Comparison of ENCODE assay signal across 14 mouse cellular contexts in the genomic region with DNA sequence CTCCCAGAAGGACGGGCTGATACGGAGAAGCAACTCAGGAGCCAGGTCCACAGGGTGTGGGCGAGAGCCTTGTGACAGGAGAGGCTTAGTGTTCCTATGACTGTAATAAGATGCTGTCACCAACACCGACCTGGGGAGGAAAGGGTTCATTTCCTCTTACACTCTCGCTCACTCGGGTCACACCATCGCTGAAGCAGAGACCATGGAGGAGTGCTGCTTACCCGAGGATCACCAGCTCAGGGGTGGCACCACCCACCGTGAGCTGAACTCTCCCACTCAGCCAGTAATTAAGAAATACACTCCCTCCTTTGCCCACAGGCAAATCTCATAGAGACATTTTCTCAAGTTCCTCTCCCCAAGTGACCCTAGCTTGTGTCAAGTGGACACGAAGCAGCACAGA. TPM values are rescaled to one million over a fixed set of nuclear protein-coding genes. Genes with fewer than 3 reads are reported as not detected.
DNase-seq lines count a peak whose midpoint lies in the region; ATAC-seq and TF ChIP-seq lines count a peak whose summit lies in the region.
"Had no signal": no experiment of that assay in that cellular context is flagged by ENCODE, and none has a peak within 500 bp of the region (broad histone marks: within the 10 kb centered on the region; RNA-seq: fewer than 3 reads in every experiment).

No protein-coding gene starts in this region.

- no peak for TF ChIP-seq POLR2A in cerebellum, adult 2 months (IDR thresholded peaks at IDR 0.05; ENCODE audit: borderline replicate concordance, insufficient read depth, low read length)

- H3K27me3 ChIP-seq in intestine, embryonic 15.5 days (replicated peaks) = no peaks in the 10 kb centered on the region
- no peaks in the 10 kb centered on the region for H3K27me3 ChIP-seq in intestine, postnatal 0 days (replicated peaks; ENCODE audit: control insufficient read depth, insufficient read depth, low read length)
- peaks cover 16% of the 10 kb centered on the region for H3K27me3 ChIP-seq in midbrain, embryonic 13.5 days
- no peaks in the 10 kb centered on the region for H3K27me3 ChIP-seq in cerebellum, adult 2 months (ENCODE audit: control insufficient read depth, insufficient read depth, low read length)
- peaks cover 59% of the 10 kb centered on the region for H3K27me3 ChIP-seq in heart, embryonic 10.5 days (ENCODE audit: insufficient read depth, poor library complexity, severe bottlenecking)
- H3K27me3 ChIP-seq: Patski had no signal

- TF ChIP-seq CTCF in intestine, postnatal 0 days (IDR thresholded peaks at IDR 0.05; ENCODE audit: low read depth) = no peak
- TF ChIP-seq CTCF in cerebellum, adult 2 months (IDR thresholded peaks at IDR 0.05; ENCODE audit: borderline replicate concordance, insufficient read depth, low read depth, low read length) = no peak

- no peak overlapping the region for H3K9ac ChIP-seq in intestine, embryonic 15.5 days
- H3K9ac ChIP-seq in intestine, postnatal 0 days (ENCODE audit: low read depth, low read length) = no peak overlapping the region
- H3K9ac ChIP-seq in midbrain, embryonic 13.5 days (replicated peaks) = peak overlapping the region; percentile 36; the same call in 1 of the 2 replicates
- H3K9ac ChIP-seq: embryonic facial prominence, embryonic 13.5 days; limb, embryonic 13.5 days; liver, postnatal 0 days had no signal

- no peak overlapping the region for H3K4me3 ChIP-seq in intestine, embryonic 15.5 days (replicated peaks)
- H3K4me3 ChIP-seq in intestine, postnatal 0 days (ENCODE audit: low read depth, low read length) = no peak overlapping the region
- no peak overlapping the region for H3K4me3 ChIP-seq in midbrain, embryonic 13.5 days (replicated peaks)
- no peak overlapping the region for H3K4me3 ChIP-seq in cerebellum, adult 2 months (replicated peaks; ENCODE audit: insufficient read depth, low read depth, low read length)
- no peak overlapping the region for H3K4me3 ChIP-seq in heart, embryonic 10.5 days
- H3K4me3 ChIP-seq: embryonic facial prominence, embryonic 13.5 days; limb, embryonic 13.5 days had no signal

- peak; percentile 13 for DNase-seq in retina, postnatal 1 day
- no peak for DNase-seq in retina, embryonic 14.5 days (ENCODE audit: low spot score)
- no peak for DNase-seq in heart, postnatal 14 days
- no peak for DNase-seq in cerebellum, adult 2 months
- DNase-seq in heart, embryonic 10.5 days (ENCODE audit: low spot score) = no peak
- DNase-seq: cerebellum, adult 11 months; right cerebral cortex, postnatal 25 days had no signal

- H3K4me1 ChIP-seq in intestine, embryonic 15.5 days (replicated peaks) = peaks cover 89% of the 10 kb centered on the region
- peaks cover 13% of the 10 kb centered on the region for H3K4me1 ChIP-seq in intestine, postnatal 0 days (replicated peaks; ENCODE audit: control insufficient read depth, insufficient read depth, low read length)
- H3K4me1 ChIP-seq in midbrain, embryonic 13.5 days (replicated peaks) = peaks cover 100% of the 10 kb centered on the region
- H3K4me1 ChIP-seq in cerebellum, adult 2 months (ENCODE audit: control insufficient read depth, insufficient read depth, low read length) = peaks cover 25% of the 10 kb centered on the region
- H3K4me1 ChIP-seq in heart, embryonic 10.5 days = peaks cover 79% of the 10 kb centered on the region

- no peaks in the 10 kb centered on the region for H3K36me3 ChIP-seq in intestine, embryonic 15.5 days
- H3K36me3 ChIP-seq in intestine, postnatal 0 days (ENCODE audit: control insufficient read depth, insufficient read depth) = no peaks in the 10 kb centered on the region
- H3K36me3 ChIP-seq in midbrain, embryonic 13.5 days = no peaks in the 10 kb centered on the region
- no peaks in the 10 kb centered on the region for H3K36me3 ChIP-seq in heart, embryonic 10.5 days
- H3K36me3 ChIP-seq: embryonic facial prominence, embryonic 13.5 days; limb, embryonic 13.5 days had no signal

- peak overlapping the region; percentile 39 for H3K4me2 ChIP-seq in intestine, embryonic 15.5 days (replicated peaks)
- no peak overlapping the region for H3K4me2 ChIP-seq in intestine, postnatal 0 days (replicated peaks; ENCODE audit: low read depth)
- H3K4me2 ChIP-seq in midbrain, embryonic 13.5 days (replicated peaks) = 0 out of 2 replicates have a peak overlapping the region, but pooled peaks have one; percentile 13
- H3K4me2 ChIP-seq: embryonic facial prominence, embryonic 13.5 days; limb, embryonic 13.5 days had no signal

- WGBS in intestine, embryonic 15.5 days = 48% methylated on average over 10 of the region's 10 CpGs
- 37% methylated on average over 10 of the region's 10 CpGs for WGBS in intestine, postnatal 0 days
- WGBS in midbrain, embryonic 13.5 days = 49% methylated on average over 10 of the region's 10 CpGs
- 82% methylated on average over 10 of the region's 10 CpGs for WGBS in cerebellum, adult 2 months
- WGBS in heart, embryonic 10.5 days = 51% methylated on average over 10 of the region's 10 CpGs

- ATAC-seq in intestine, embryonic 15.5 days = no peak
- ATAC-seq in intestine, postnatal 0 days = no peak
- ATAC-seq in midbrain, embryonic 13.5 days = no peak

- peak overlapping the region; percentile 83 for H3K27ac ChIP-seq in intestine, embryonic 15.5 days
- no peak overlapping the region for H3K27ac ChIP-seq in intestine, postnatal 0 days (ENCODE audit: low read depth, low read length)
- H3K27ac ChIP-seq in midbrain, embryonic 13.5 days = peak overlapping the region; percentile 77
- no peak overlapping the region for H3K27ac ChIP-seq in cerebellum, adult 2 months (ENCODE audit: insufficient read depth, low read length)
- no peak overlapping the region for H3K27ac ChIP-seq in heart, embryonic 10.5 days
- H3K27ac ChIP-seq: embryonic facial prominence, embryonic 13.5 days; limb, embryonic 13.5 days had no signal

- no peaks in the 10 kb centered on the region for H3K9me3 ChIP-seq in intestine, embryonic 15.5 days
- no peaks in the 10 kb centered on the region for H3K9me3 ChIP-seq in intestine, postnatal 0 days (ENCODE audit: control insufficient read depth)
- H3K9me3 ChIP-seq in midbrain, embryonic 13.5 days = no peaks in the 10 kb centered on the region
- no peaks in the 10 kb centered on the region for H3K9me3 ChIP-seq in heart, embryonic 10.5 days
- H3K9me3 ChIP-seq: embryonic facial prominence, embryonic 13.5 days; limb, embryonic 13.5 days had no signal

- intact Hi-C loops in heart, postnatal 14 days (cut with DNase I) = no loop called here

RNA-seq across cellular contexts. Expression of a gene that starts 20.6 kb away (rescaled TPM):
- 5.1 and 6.2 TPM in 2 replicates for polyA plus RNA-seq in intestine, embryonic 15.5 days (2015; fragmentation: Nextera tagmentation; extraction: Ambion mirVana)
- polyA plus RNA-seq in intestine, postnatal 0 days (2015; fragmentation: Nextera tagmentation; extraction: Ambion mirVana) = 2.3 and 3.2 TPM in 2 replicates
- 5.1 and 6.1 TPM in 2 replicates for polyA plus RNA-seq in midbrain, embryonic 13.5 days (2015; fragmentation: Nextera tagmentation; extraction: Ambion mirVana)
- total RNA-seq in heart, postnatal 14 days (2021) = 1 to 10 TPM; 3.2 to 5.4 TPM
- 18.7 and 20.5 TPM in 2 replicates for polyA plus RNA-seq in cerebellum, adult 2 months (2012; rRNA removed)
- polyA plus RNA-seq in heart, embryonic 10.5 days (2016; fragmentation: Nextera tagmentation; extraction: Ambion mirVana) = 0.60 and 1.5 TPM in 2 replicates

Comparison
In these comparisons a context has a peak if more than half of its experiments do, and no peak if none do; other contexts are left out.
1. H3K27ac ChIP-seq: peak in intestine, embryonic 15.5 days (single experiment) and midbrain, embryonic 13.5 days (single experiment); none in intestine, postnatal 0 days (single experiment), cerebellum, adult 2 months (single experiment) and heart, embryonic 10.5 days (single experiment).